Mouse (Mus musculus): ENCODE results near the gene Ints13. TPM values are rescaled to one million over a fixed set of nuclear protein-coding genes. Genes with fewer than 3 reads are reported as not detected.

Ints13 gene
- total RNA-seq, 1 experiment = 69.2 TPM

- TF ChIP-seq CHD2 (IDR thresholded peaks at IDR 0.05; ENCODE audit: low read depth, low read length) (no peak), ZC3H11A (IDR thresholded peaks at IDR 0.05; ENCODE audit: borderline replicate concordance, low read depth, low read length) (no peak), ZNF384 (IDR thresholded peaks at IDR 0.05; ENCODE audit: low read depth, low read length) (no peak), HCFC1 (IDR thresholded peaks at IDR 0.05; ENCODE audit: borderline replicate concordance, insufficient read depth, low read length) (no peak), MAFK (IDR thresholded peaks at IDR 0.05; ENCODE audit: insufficient read depth, low read depth, low read length) (no peak)
- peak; percentile 28 for DNase-seq (ENCODE audit: low read depth, low spot score)
- no peaks in the 10 kb centered on the region for H3K9me3 ChIP-seq (ENCODE audit: control insufficient read depth, insufficient read depth, low read depth, low read length)
Measured at GRCm38 (mm10) chr6:146613907-146614306, 36.3 kb upstream of the Ints13 start.

GRCm38 (mm10) chr6:146612736-146613135 is 35.1 kb upstream of the Ints13 start:
- Histone ChIP-seq H3K4me1 (ENCODE audit: control insufficient read depth in 2 of 2, insufficient read depth in 2 of 2, low read length in 2 of 2, poor library complexity in 1 of 2) (peaks cover 2 to 4% of the 10 kb centered on the region in 2 experiments; a peak in 2 of 4 replicates), H3K4me3 (ENCODE audit: insufficient read depth in 1 of 2, low read depth in 1 of 2, low read length in 2 of 2, poor library complexity in 1 of 2, severe bottlenecking in 1 of 2) (no peak overlapping the region), H3K27ac (ENCODE audit: insufficient read depth, low read depth, low read length, poor library complexity, severe bottlenecking) (no peak overlapping the region), H3K9me3 (ENCODE audit: control insufficient read depth, insufficient read depth, low read depth, low read length) (no peaks in the 10 kb centered on the region), H3K9ac (ENCODE audit: insufficient read depth, low read depth, low read length, poor library complexity, severe bottlenecking) (no peak overlapping the region), H3K36me3 (ENCODE audit: control insufficient read depth, insufficient read depth, low read length, poor library complexity, severe bottlenecking) (peaks cover 61% of the 10 kb centered on the region)
- TF ChIP-seq CHD2 (IDR thresholded peaks at IDR 0.05; ENCODE audit: low read depth, low read length) (no peak), MAFK (IDR thresholded peaks at IDR 0.05; ENCODE audit: insufficient read depth, low read depth, low read length) (no peak), ZNF384 (IDR thresholded peaks at IDR 0.05; ENCODE audit: low read depth, low read length) (no peak), ZC3H11A (IDR thresholded peaks at IDR 0.05; ENCODE audit: borderline replicate concordance, low read depth, low read length) (no peak), HCFC1 (IDR thresholded peaks at IDR 0.05; ENCODE audit: borderline replicate concordance, insufficient read depth, low read length) (no peak)
- in situ Hi-C loops (cut with MboI; ENCODE audit: low sequenced_read_pairs in 2 of 2, unreplicated experiment in 2 of 2) = no loop called here
- no peak for DNase-seq (ENCODE audit: low read depth, low spot score)

More at GRCm38 (mm10) chr6:146613907-146614306, 36.3 kb upstream of the Ints13 start:
- Histone ChIP-seq H3K9ac (ENCODE audit: insufficient read depth, low read depth, low read length, poor library complexity, severe bottlenecking) (no peak overlapping the region), H3K4me1 (ENCODE audit: control insufficient read depth in 2 of 2, insufficient read depth in 2 of 2, low read length in 2 of 2, poor library complexity in 1 of 2) (peaks cover 2 to 4% of the 10 kb centered on the region in 2 experiments; a peak in 2 of 4 replicates), H3K4me3 (ENCODE audit: insufficient read depth in 1 of 2, low read depth in 1 of 2, low read length in 2 of 2, poor library complexity in 1 of 2, severe bottlenecking in 1 of 2) (no peak overlapping the region), H3K36me3 (ENCODE audit: control insufficient read depth, insufficient read depth, low read length, poor library complexity, severe bottlenecking) (peaks cover 68% of the 10 kb centered on the region), H3K27ac (ENCODE audit: insufficient read depth, low read depth, low read length, poor library complexity, severe bottlenecking) (no peak overlapping the region)
- in situ Hi-C loops (cut with MboI; ENCODE audit: low sequenced_read_pairs in 2 of 2, unreplicated experiment in 2 of 2) = no loop called here

GRCm38 (mm10) chr6:146611897-146612296 is 34.3 kb upstream of the Ints13 start:
- no peaks in the 10 kb centered on the region for H3K9me3 ChIP-seq (ENCODE audit: control insufficient read depth, insufficient read depth, low read depth, low read length)
- no peak overlapping the region for H3K4me3 ChIP-seq (ENCODE audit: insufficient read depth in 1 of 2, low read depth in 1 of 2, low read length in 2 of 2, poor library complexity in 1 of 2, severe bottlenecking in 1 of 2)
- in situ Hi-C loops (cut with MboI; ENCODE audit: low sequenced_read_pairs in 2 of 2, unreplicated experiment in 2 of 2) = no loop called here
- TF ChIP-seq CHD2 (IDR thresholded peaks at IDR 0.05; ENCODE audit: low read depth, low read length) (no peak), HCFC1 (IDR thresholded peaks at IDR 0.05; ENCODE audit: borderline replicate concordance, insufficient read depth, low read length) (no peak), MAFK (IDR thresholded peaks at IDR 0.05; ENCODE audit: insufficient read depth, low read depth, low read length) (no peak), ZNF384 (IDR thresholded peaks at IDR 0.05; ENCODE audit: low read depth, low read length) (no peak), ZC3H11A (IDR thresholded peaks at IDR 0.05; ENCODE audit: borderline replicate concordance, low read depth, low read length) (no peak)
- H3K9ac ChIP-seq (ENCODE audit: insufficient read depth, low read depth, low read length, poor library complexity, severe bottlenecking) = no peak overlapping the region
- no peak overlapping the region for H3K27ac ChIP-seq (ENCODE audit: insufficient read depth, low read depth, low read length, poor library complexity, severe bottlenecking)
- no peak for DNase-seq (ENCODE audit: low read depth, low spot score)
- H3K4me1 ChIP-seq (ENCODE audit: control insufficient read depth in 2 of 2, insufficient read depth in 2 of 2, low read length in 2 of 2, poor library complexity in 1 of 2) = peaks cover 2 to 4% of the 10 kb centered on the region in 2 experiments; a peak in 2 of 4 replicates
- peaks cover 63% of the 10 kb centered on the region for H3K36me3 ChIP-seq (ENCODE audit: control insufficient read depth, insufficient read depth, low read length, poor library complexity, severe bottlenecking)

- Histone ChIP-seq H3K36me3 (ENCODE audit: control insufficient read depth, insufficient read depth, low read length, poor library complexity, severe bottlenecking) (peaks cover 62% of the 10 kb centered on the region), H3K27ac (ENCODE audit: insufficient read depth, low read depth, low read length, poor library complexity, severe bottlenecking) (no peak overlapping the region), H3K9ac (ENCODE audit: insufficient read depth, low read depth, low read length, poor library complexity, severe bottlenecking) (no peak overlapping the region), H3K9me3 (ENCODE audit: control insufficient read depth, insufficient read depth, low read depth, low read length) (no peaks in the 10 kb centered on the region), H3K4me1 (ENCODE audit: control insufficient read depth in 2 of 2, insufficient read depth in 2 of 2, low read length in 2 of 2, poor library complexity in 1 of 2) (peaks cover 2 to 4% of the 10 kb centered on the region in 2 experiments; a peak in 2 of 4 replicates), H3K4me3 (ENCODE audit: insufficient read depth in 1 of 2, low read depth in 1 of 2, low read length in 2 of 2, poor library complexity in 1 of 2, severe bottlenecking in 1 of 2) (no peak overlapping the region)
- in situ Hi-C loops (cut with MboI; ENCODE audit: low sequenced_read_pairs in 2 of 2, unreplicated experiment in 2 of 2) = no loop called here
- TF ChIP-seq MAFK (IDR thresholded peaks at IDR 0.05; ENCODE audit: insufficient read depth, low read depth, low read length) (no peak), ZC3H11A (IDR thresholded peaks at IDR 0.05; ENCODE audit: borderline replicate concordance, low read depth, low read length) (no peak), ZNF384 (IDR thresholded peaks at IDR 0.05; ENCODE audit: low read depth, low read length) (no peak), HCFC1 (IDR thresholded peaks at IDR 0.05; ENCODE audit: borderline replicate concordance, insufficient read depth, low read length) (no peak), CHD2 (IDR thresholded peaks at IDR 0.05; ENCODE audit: low read depth, low read length) (no peak)
- no peak for DNase-seq (ENCODE audit: low read depth, low spot score)
Measured at GRCm38 (mm10) chr6:146611385-146611784, 33.8 kb upstream of the Ints13 start.
